Mouse (Mus musculus): ENCODE measurements around the gene Fbn1. TPM values are rescaled to one million over a fixed set of nuclear protein-coding genes. Genes with fewer than 3 reads are reported as not detected.

Fbn1 gene
- polyA plus RNA-seq, 1 experiment from 2014 or later, result 4.8 TPM

DNA sequence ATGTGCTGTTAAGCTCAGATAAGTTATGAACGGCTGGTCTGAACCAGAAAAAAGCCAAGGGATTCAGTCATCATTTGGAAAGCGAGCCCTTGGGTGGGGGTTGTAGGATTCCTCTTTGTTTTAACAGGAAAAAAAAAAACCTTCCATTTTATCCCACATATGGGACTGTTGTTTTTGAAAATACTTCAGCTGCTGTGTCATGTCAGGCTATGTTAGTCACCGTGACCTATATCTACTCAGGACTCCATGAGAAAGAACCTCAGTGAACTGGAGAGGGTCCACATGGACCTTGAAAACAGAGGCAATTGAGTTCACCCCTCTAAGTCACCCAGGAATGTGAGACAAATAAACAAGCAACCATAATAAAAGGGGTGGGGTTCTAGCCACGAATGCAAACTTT is 139.2 kb downstream of the Fbn1 start:
- no peaks in the 10 kb centered on the region for H3K27me3 ChIP-seq (ENCODE audit: low read depth, poor library complexity, severe bottlenecking)
- no peaks in the 10 kb centered on the region for H3K9me3 ChIP-seq (replicated peaks)
- DNase-seq (ENCODE audit: low spot score), result no peak
- H3K4me1 ChIP-seq, result no peaks in the 10 kb centered on the region
- 86% methylated on average over 4 of the region's 4 CpGs for WGBS
- H3K36me3 ChIP-seq, result peaks cover 40% of the 10 kb centered on the region
- no peak overlapping the region for H3K4me3 ChIP-seq
- no peak overlapping the region for H3K27ac ChIP-seq (replicated peaks)

DNA sequence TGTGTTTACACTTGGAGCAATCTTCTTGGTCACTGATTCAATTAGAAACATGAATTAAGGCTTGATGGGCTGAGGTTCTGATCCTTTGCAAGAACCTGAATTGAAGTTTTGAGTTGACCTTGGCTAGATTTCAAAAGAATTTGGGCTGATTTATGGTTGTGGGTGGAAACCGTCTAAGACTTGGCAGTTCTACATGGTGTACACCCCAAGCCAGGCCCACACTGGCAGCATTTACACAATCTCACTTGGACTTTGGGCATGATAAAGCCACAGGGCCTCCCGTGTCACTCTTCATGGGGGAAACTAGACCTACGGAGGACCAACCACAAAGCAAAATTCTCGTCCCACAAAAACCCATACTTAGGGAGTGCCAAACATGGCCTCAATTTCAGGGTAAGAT is 146.1 kb downstream of the Fbn1 start:
- H3K27me3 ChIP-seq (ENCODE audit: low read depth, poor library complexity, severe bottlenecking), result no peaks in the 10 kb centered on the region
- H3K9me3 ChIP-seq (replicated peaks), result no peaks in the 10 kb centered on the region
- peaks cover 54% of the 10 kb centered on the region for H3K36me3 ChIP-seq
- no peak for DNase-seq (ENCODE audit: low spot score)
- WGBS, result 93% methylated on average over 4 of the region's 4 CpGs
- H3K4me3 ChIP-seq, result no peak overlapping the region
- no peak overlapping the region for H3K27ac ChIP-seq (replicated peaks)
- no peaks in the 10 kb centered on the region for H3K4me1 ChIP-seq

- Histone ChIP-seq H3K27me3 (ENCODE audit: low read depth, poor library complexity, severe bottlenecking) (no peaks in the 10 kb centered on the region), H3K4me3 (no peak overlapping the region), H3K4me1 (peaks cover 14% of the 10 kb centered on the region), H3K9me3 (replicated peaks) (no peaks in the 10 kb centered on the region), H3K36me3 (peaks cover 17% of the 10 kb centered on the region), H3K27ac (replicated peaks) (no peak overlapping the region)
- 89% methylated on average over 3 of the region's 3 CpGs for WGBS
- DNase-seq (ENCODE audit: low spot score), result no peak
These were observed 151.3 kb downstream of the Fbn1 start for GRCm38 (mm10) chr2:125356486-125356885.

GRCm38 (mm10) chr2:125356068-125356467 is 151.7 kb downstream of the Fbn1 start:
- no peak overlapping the region for H3K4me3 ChIP-seq
- WGBS, result 86% methylated on average over 5 of the region's 5 CpGs
- DNase-seq (ENCODE audit: low spot score), result no peak
- no peaks in the 10 kb centered on the region for H3K27me3 ChIP-seq (ENCODE audit: low read depth, poor library complexity, severe bottlenecking)
- peaks cover 14% of the 10 kb centered on the region for H3K4me1 ChIP-seq
- no peaks in the 10 kb centered on the region for H3K9me3 ChIP-seq (replicated peaks)
- H3K27ac ChIP-seq (replicated peaks), result no peak overlapping the region
- peaks cover 15% of the 10 kb centered on the region for H3K36me3 ChIP-seq

DNA sequence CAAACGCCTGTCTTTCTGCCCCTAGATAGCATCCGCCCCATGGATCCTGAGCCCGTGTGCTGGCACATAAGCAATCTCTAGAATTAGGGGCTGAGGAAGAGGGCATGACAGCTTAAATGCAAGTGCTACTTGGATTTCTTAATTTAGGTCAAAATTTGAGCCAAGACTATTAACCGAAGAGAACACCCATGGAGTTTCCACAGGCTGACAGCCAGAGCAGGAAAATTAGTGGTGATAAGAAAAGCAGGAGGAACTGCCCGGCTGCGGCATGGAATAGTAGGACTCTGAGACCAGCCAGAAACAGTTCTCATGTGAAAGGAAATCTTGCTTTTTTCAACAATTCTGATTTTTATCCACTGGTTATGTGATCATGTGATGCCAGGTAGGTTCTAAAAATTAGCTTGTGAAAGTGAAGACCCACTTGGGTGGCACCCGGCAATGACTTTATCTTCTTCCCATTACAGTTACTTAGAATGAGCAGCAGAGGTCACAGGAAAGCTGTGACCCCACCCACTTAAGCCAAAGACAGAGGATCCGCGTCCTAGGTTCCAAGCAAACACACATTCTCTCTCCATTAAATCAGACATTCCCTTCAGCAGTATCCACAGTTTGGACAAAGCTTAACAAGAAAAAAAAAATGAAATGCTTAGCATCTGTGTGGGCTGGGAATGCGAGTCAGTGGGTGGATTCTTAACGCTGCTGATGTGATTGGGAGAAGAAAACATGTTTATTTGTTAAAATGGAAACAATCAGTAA is 152.4 kb downstream of the Fbn1 start:
- Histone ChIP-seq H3K9me3 (replicated peaks) (no peaks in the 10 kb centered on the region), H3K36me3 (peaks cover 13% of the 10 kb centered on the region), H3K27me3 (ENCODE audit: low read depth, poor library complexity, severe bottlenecking) (no peaks in the 10 kb centered on the region), H3K27ac (replicated peaks) (no peak overlapping the region), H3K4me1 (peaks cover 14% of the 10 kb centered on the region), H3K4me3 (no peak overlapping the region)
- DNase-seq (ENCODE audit: low spot score), result no peak
- whole genome bisulfite sequencing, result 73% methylated on average over 11 of the region's 11 CpGs

GRCm38 (mm10) chr2:125354587-125354986 is 153.2 kb downstream of the Fbn1 start:
- no peak overlapping the region for H3K27ac ChIP-seq (replicated peaks)
- no peak for DNase-seq (ENCODE audit: low spot score)
- 87% methylated on average over 11 of the region's 11 CpGs for WGBS

GRCm38 (mm10) chr2:125349144-125349543 is 158.6 kb downstream of the Fbn1 start:
- Histone ChIP-seq H3K9me3 (replicated peaks) (no peaks in the 10 kb centered on the region), H3K27ac (replicated peaks) (no peak overlapping the region), H3K4me1 (no peaks in the 10 kb centered on the region), H3K36me3 (peaks cover 25% of the 10 kb centered on the region), H3K4me3 (no peak overlapping the region), H3K27me3 (ENCODE audit: low read depth, poor library complexity, severe bottlenecking) (no peaks in the 10 kb centered on the region)
- DNase-seq (ENCODE audit: low spot score), result no peak
- 97% methylated on average over 5 of the region's 5 CpGs for WGBS

More at GRCm38 (mm10) chr2:125354587-125354986, 153.2 kb downstream of the Fbn1 start:
- no peak overlapping the region for H3K4me3 ChIP-seq
- peaks cover 12% of the 10 kb centered on the region for H3K36me3 ChIP-seq
- no peaks in the 10 kb centered on the region for H3K9me3 ChIP-seq (replicated peaks)
- H3K27me3 ChIP-seq (ENCODE audit: low read depth, poor library complexity, severe bottlenecking), result no peaks in the 10 kb centered on the region
- H3K4me1 ChIP-seq, result peaks cover 14% of the 10 kb centered on the region

DNA sequence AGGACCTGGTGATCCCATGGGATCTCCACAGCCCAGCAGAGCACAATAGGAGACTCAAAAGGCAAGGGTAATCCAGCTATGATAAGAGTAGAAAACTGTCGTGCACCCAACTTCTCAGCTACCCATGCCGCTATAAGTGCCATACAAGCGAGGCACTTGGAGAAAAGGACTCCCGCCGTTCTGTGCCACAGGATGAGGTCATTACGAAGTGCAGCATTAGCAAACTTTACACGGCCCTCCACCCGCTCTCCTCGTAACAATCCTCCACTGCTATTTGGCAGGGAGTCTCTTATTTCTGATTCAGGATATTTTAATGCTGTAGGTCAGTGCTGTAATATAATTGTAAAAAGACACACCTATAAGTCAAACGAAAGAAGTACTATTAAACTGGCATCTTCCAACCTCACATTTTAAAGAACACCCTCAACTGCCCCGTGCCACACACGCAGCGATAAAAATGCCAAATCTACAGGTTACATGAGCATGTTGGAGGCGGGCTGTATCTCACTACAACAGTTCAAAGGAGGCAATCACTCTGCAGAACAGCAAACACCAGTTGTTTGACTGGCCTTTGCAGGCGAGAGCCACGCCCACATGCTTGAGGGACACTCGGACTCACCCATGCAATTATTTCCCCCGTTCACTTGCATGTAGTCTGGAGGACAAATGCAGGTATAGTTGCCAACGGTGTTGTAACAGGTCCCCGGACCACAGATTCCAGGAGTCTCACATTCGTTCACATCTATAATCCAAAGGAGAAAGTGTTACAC is 165.4 kb downstream of the Fbn1 start:
- no peaks in the 10 kb centered on the region for H3K9me3 ChIP-seq (replicated peaks)
- H3K27ac ChIP-seq (replicated peaks), result no peak overlapping the region
- peaks cover 65% of the 10 kb centered on the region for H3K36me3 ChIP-seq
- H3K4me1 ChIP-seq, result no peaks in the 10 kb centered on the region
- WGBS, result 91% methylated on average over 21 of the region's 21 CpGs
- DNase-seq (ENCODE audit: low spot score), result no peak
- no peak overlapping the region for H3K4me3 ChIP-seq
- H3K27me3 ChIP-seq (ENCODE audit: low read depth, poor library complexity, severe bottlenecking), result no peaks in the 10 kb centered on the region

DNA sequence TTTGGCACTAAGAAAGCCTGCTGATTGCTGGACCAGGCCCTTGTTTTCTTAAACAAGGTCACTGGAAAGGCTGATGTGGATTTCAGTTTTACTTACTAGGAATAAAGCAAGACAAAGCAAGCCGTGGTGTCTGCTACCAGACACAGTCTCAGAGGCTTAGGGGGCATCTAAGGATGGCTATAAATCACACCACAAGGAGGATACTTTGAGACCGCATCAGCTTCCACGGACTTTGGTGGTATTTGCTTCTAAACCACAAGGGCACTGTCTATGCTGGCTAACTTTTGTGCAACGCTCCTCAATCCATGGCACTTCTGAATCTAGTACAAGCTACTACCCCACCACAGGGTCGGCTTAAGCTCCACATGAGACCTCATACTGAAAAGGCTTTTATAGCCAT is 167.4 kb downstream of the Fbn1 start:
- Histone ChIP-seq H3K4me3 (no peak overlapping the region), H3K27me3 (ENCODE audit: low read depth, poor library complexity, severe bottlenecking) (no peaks in the 10 kb centered on the region), H3K4me1 (no peaks in the 10 kb centered on the region), H3K9me3 (replicated peaks) (no peaks in the 10 kb centered on the region), H3K27ac (replicated peaks) (no peak overlapping the region), H3K36me3 (peaks cover 76% of the 10 kb centered on the region)
- no peak for DNase-seq (ENCODE audit: low spot score)
- WGBS, result 89% methylated on average over 5 of the region's 5 CpGs

- Histone ChIP-seq H3K36me3 (peaks cover 64% of the 10 kb centered on the region), H3K9me3 (replicated peaks) (no peaks in the 10 kb centered on the region), H3K27me3 (ENCODE audit: low read depth, poor library complexity, severe bottlenecking) (no peaks in the 10 kb centered on the region), H3K27ac (replicated peaks) (no peak overlapping the region), H3K4me1 (no peaks in the 10 kb centered on the region), H3K4me3 (no peak overlapping the region)
- 90% methylated on average over 3 of the region's 3 CpGs for WGBS
- DNase-seq (ENCODE audit: low spot score), result no peak
These were observed 170.6 kb downstream of the Fbn1 start for GRCm38 (mm10) chr2:125337239-125337638.

GRCm38 (mm10) chr2:125335206-125335605 is 172.6 kb downstream of the Fbn1 start:
- 94% methylated on average over 11 of the region's 11 CpGs for WGBS

GRCm38 (mm10) chr2:125334163-125334562 is 173.6 kb downstream of the Fbn1 start:
- DNase-seq (ENCODE audit: low spot score), result no peak
- Histone ChIP-seq H3K4me1 (no peaks in the 10 kb centered on the region), H3K27me3 (ENCODE audit: low read depth, poor library complexity, severe bottlenecking) (no peaks in the 10 kb centered on the region), H3K4me3 (no peak overlapping the region), H3K9me3 (replicated peaks) (no peaks in the 10 kb centered on the region), H3K27ac (replicated peaks) (no peak overlapping the region), H3K36me3 (peaks cover 54% of the 10 kb centered on the region)
- WGBS, result 82% methylated on average over 4 of the region's 4 CpGs

More at GRCm38 (mm10) chr2:125335206-125335605, 172.6 kb downstream of the Fbn1 start:
- Histone ChIP-seq H3K27me3 (ENCODE audit: low read depth, poor library complexity, severe bottlenecking) (no peaks in the 10 kb centered on the region), H3K9me3 (replicated peaks) (no peaks in the 10 kb centered on the region), H3K4me1 (no peaks in the 10 kb centered on the region), H3K4me3 (no peak overlapping the region), H3K27ac (replicated peaks) (no peak overlapping the region), H3K36me3 (peaks cover 58% of the 10 kb centered on the region)
- DNase-seq (ENCODE audit: low spot score), result no peak

DNA sequence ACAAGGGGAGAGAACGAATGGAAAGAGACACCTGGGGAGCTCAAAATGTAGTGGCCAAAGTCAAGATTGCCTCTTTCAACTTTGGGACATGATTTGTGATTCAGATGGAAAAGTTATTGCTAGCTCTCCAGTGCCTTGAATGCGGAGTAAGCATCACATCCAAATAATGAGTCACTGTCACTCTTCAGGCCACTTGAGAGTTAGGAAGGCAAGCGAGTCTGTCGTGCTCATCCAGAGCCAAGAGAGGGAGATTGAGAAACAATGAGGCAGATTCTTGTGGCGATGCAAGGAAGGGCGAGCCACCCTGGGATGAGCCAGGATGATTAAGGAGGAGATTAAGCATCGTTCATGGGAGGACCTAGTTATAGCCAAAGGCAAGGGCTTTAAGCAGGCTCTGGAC is 176.2 kb downstream of the Fbn1 start:
- DNase-seq (ENCODE audit: low spot score), result no peak
- H3K27me3 ChIP-seq (ENCODE audit: low read depth, poor library complexity, severe bottlenecking), result no peaks in the 10 kb centered on the region
- no peaks in the 10 kb centered on the region for H3K9me3 ChIP-seq (replicated peaks)
- WGBS, result 88% methylated on average over 7 of the region's 7 CpGs
- H3K36me3 ChIP-seq, result peaks cover 41% of the 10 kb centered on the region
- no peak overlapping the region for H3K4me3 ChIP-seq
- H3K27ac ChIP-seq (replicated peaks), result no peak overlapping the region
- H3K4me1 ChIP-seq, result no peaks in the 10 kb centered on the region
